Comparison of ENCODE assay signal across 11 mouse cellular contexts in genomic region chr8:122291549-122291948, GRCm38 (mm10). TPM values are rescaled to one million over a fixed set of nuclear protein-coding genes. Genes with fewer than 3 reads are reported as not detected.
DNase-seq lines count a peak whose midpoint lies in the region; ATAC-seq and TF ChIP-seq lines count a peak whose summit lies in the region.
"Had no signal": no experiment of that assay in that cellular context is flagged by ENCODE, and none has a peak within 500 bp of the region (broad histone marks: within the 10 kb centered on the region; RNA-seq: fewer than 3 reads in every experiment).

No protein-coding gene starts in this region.

- H3K27me3 ChIP-seq in heart, embryonic 13.5 days (replicated peaks): no peaks in the 10 kb centered on the region
- no peaks in the 10 kb centered on the region for H3K27me3 ChIP-seq in MEL (ENCODE audit: control insufficient read depth in 1 of 2, insufficient read depth in 2 of 2, low read length in 2 of 2)
- H3K27me3 ChIP-seq in hindbrain, embryonic 15.5 days: no peaks in the 10 kb centered on the region
- H3K27me3 ChIP-seq in midbrain, embryonic 13.5 days: peaks cover 11% of the 10 kb centered on the region
- no peaks in the 10 kb centered on the region for H3K27me3 ChIP-seq in lung, postnatal 0 days (replicated peaks; ENCODE audit: insufficient read depth, low read length)

- no peak for DNase-seq in heart, postnatal 36 days
- DNase-seq in MEL (ENCODE audit: low read depth, low spot score): no peak
- DNase-seq in cerebellum, adult 9-11 months: no peak
- no peak for DNase-seq in lung, postnatal 0 days (ENCODE audit: low spot score)
- no peak for DNase-seq in adrenal gland, postnatal 10 days
- DNase-seq: gastrocnemius, postnatal 36 days; lung, postnatal 36 days had no signal

- intact Hi-C loops in heart, postnatal 36 days (cut with DNase I): no loop called here

- no peak for TF ChIP-seq EP300 in MEL (IDR thresholded peaks at IDR 0.05; ENCODE audit: low read depth in 1 of 2, low read length in 2 of 2)
- TF ChIP-seq EP300 in lung, postnatal 0 days (IDR thresholded peaks at IDR 0.05): no peak

- TF ChIP-seq CTCF in MEL (IDR thresholded peaks at IDR 0.05 in 2 of 3, conservative IDR thresholded peaks at IDR 0.05 in 1 of 3; ENCODE audit: control insufficient read depth in 1 of 3, insufficient read depth in 1 of 3, low read depth in 2 of 3, low read length in 3 of 3, poor library complexity in 1 of 3, severe bottlenecking in 1 of 3): no peak
- no peak; the same call in 1 of the 2 replicates for TF ChIP-seq CTCF in lung, postnatal 0 days (IDR thresholded peaks at IDR 0.05)

- H3K27ac ChIP-seq in heart, embryonic 13.5 days (replicated peaks): peak overlapping the region; percentile 96
- peak overlapping the region; percentile 95 for H3K27ac ChIP-seq in MEL (ENCODE audit: control insufficient read depth, low read depth, low read length)
- H3K27ac ChIP-seq in hindbrain, embryonic 15.5 days (replicated peaks): 0 out of 2 replicates have a peak overlapping the region, but pooled peaks have one; percentile 8
- H3K27ac ChIP-seq in midbrain, embryonic 13.5 days: peak overlapping the region; percentile 58
- no peak overlapping the region for H3K27ac ChIP-seq in lung, postnatal 0 days (ENCODE audit: low read length)
- H3K27ac ChIP-seq: kidney, postnatal 0 days had no signal

- peak overlapping the region; percentile 46 for H3K4me2 ChIP-seq in heart, embryonic 13.5 days
- no peak overlapping the region for H3K4me2 ChIP-seq in hindbrain, embryonic 15.5 days
- H3K4me2 ChIP-seq in midbrain, embryonic 13.5 days (replicated peaks): no peak overlapping the region
- no peak overlapping the region for H3K4me2 ChIP-seq in lung, postnatal 0 days (replicated peaks; ENCODE audit: low read depth, low read length)

- TF ChIP-seq RAD21 in MEL (IDR thresholded peaks at IDR 0.05; ENCODE audit: low read depth, low read length): no peak

- H3K4me3 ChIP-seq in heart, embryonic 13.5 days: peak overlapping the region; percentile 8; the same call in 1 of the 2 replicates
- no peak overlapping the region for H3K4me3 ChIP-seq in MEL (ENCODE audit: control insufficient read depth in 1 of 2, insufficient read depth in 1 of 2, low read depth in 2 of 2, low read length in 2 of 2)
- H3K4me3 ChIP-seq in hindbrain, embryonic 15.5 days: no peak overlapping the region
- no peak overlapping the region for H3K4me3 ChIP-seq in midbrain, embryonic 13.5 days (replicated peaks)
- no peak overlapping the region for H3K4me3 ChIP-seq in lung, postnatal 0 days (ENCODE audit: low read depth, low read length)

- peaks cover 37% of the 10 kb centered on the region for H3K36me3 ChIP-seq in heart, embryonic 13.5 days
- peaks cover 2 to 82% of the 10 kb centered on the region in 2 experiments; a peak in 3 of 4 replicates for H3K36me3 ChIP-seq in MEL (ENCODE audit: control insufficient read depth in 1 of 2, insufficient read depth in 2 of 2, low read length in 2 of 2)
- no peaks in the 10 kb centered on the region for H3K36me3 ChIP-seq in hindbrain, embryonic 15.5 days
- no peaks in the 10 kb centered on the region for H3K36me3 ChIP-seq in midbrain, embryonic 13.5 days
- H3K36me3 ChIP-seq in lung, postnatal 0 days (ENCODE audit: insufficient read depth, low read length): no peaks in the 10 kb centered on the region

- H3K9ac ChIP-seq in heart, embryonic 13.5 days: peak overlapping the region; percentile 71
- no peak overlapping the region; the same call in 1 of the 2 replicates for H3K9ac ChIP-seq in MEL (ENCODE audit: control insufficient read depth, low read depth, low read length, poor library complexity, severe bottlenecking)
- H3K9ac ChIP-seq in hindbrain, embryonic 15.5 days: no peak overlapping the region
- peak overlapping the region; percentile 3; the same call in 1 of the 2 replicates for H3K9ac ChIP-seq in midbrain, embryonic 13.5 days (replicated peaks)
- H3K9ac ChIP-seq in lung, postnatal 0 days (replicated peaks; ENCODE audit: low read depth): no peak overlapping the region

- 52% methylated on average over 10 of the region's 10 CpGs for WGBS in heart, embryonic 13.5 days
- 32% methylated on average over 10 of the region's 10 CpGs for WGBS in hindbrain, embryonic 15.5 days
- WGBS in midbrain, embryonic 13.5 days: 30% methylated on average over 10 of the region's 10 CpGs
- 73% methylated on average over 10 of the region's 10 CpGs for WGBS in lung, postnatal 0 days

- peaks cover 88% of the 10 kb centered on the region for H3K79me2 ChIP-seq in MEL (ENCODE audit: control insufficient read depth, insufficient read depth, low read length, poor library complexity)

- H3K4me1 ChIP-seq in heart, embryonic 13.5 days: peaks cover 100% of the 10 kb centered on the region
- H3K4me1 ChIP-seq in MEL (ENCODE audit: control insufficient read depth in 1 of 2, insufficient read depth in 2 of 2, low read length in 2 of 2): peaks cover 19 to 95% of the 10 kb centered on the region in 2 experiments
- H3K4me1 ChIP-seq in hindbrain, embryonic 15.5 days (replicated peaks): peaks cover 32% of the 10 kb centered on the region
- H3K4me1 ChIP-seq in midbrain, embryonic 13.5 days (replicated peaks): peaks cover 73% of the 10 kb centered on the region
- H3K4me1 ChIP-seq in lung, postnatal 0 days (ENCODE audit: insufficient read depth, low read depth, low read length): peaks cover 4% of the 10 kb centered on the region; the same call in 1 of the 2 replicates

- no peak for ATAC-seq in heart, embryonic 13.5 days (ENCODE audit: extremely low read depth, insufficient number of reproducible peaks, low FRiP score, low TSS enrichment)
- no peak for ATAC-seq in hindbrain, embryonic 15.5 days (ENCODE audit: low FRiP score, low read depth)
- ATAC-seq in midbrain, embryonic 13.5 days: peak; percentile 21; the same call in 1 of the 2 replicates
- ATAC-seq in lung, postnatal 0 days: no peak

- no peak for TF ChIP-seq POLR2A in MEL (IDR thresholded peaks at IDR 0.05; ENCODE audit: control insufficient read depth in 1 of 2, insufficient read depth in 1 of 2, low read depth in 1 of 2, low read length in 2 of 2, poor library complexity in 1 of 2)

- H3K9me3 ChIP-seq in heart, embryonic 13.5 days: no peaks in the 10 kb centered on the region
- H3K9me3 ChIP-seq in MEL (replicated peaks; ENCODE audit: insufficient read depth, low read length): no peaks in the 10 kb centered on the region
- H3K9me3 ChIP-seq in hindbrain, embryonic 15.5 days: no peaks in the 10 kb centered on the region
- H3K9me3 ChIP-seq in midbrain, embryonic 13.5 days: no peaks in the 10 kb centered on the region
- H3K9me3 ChIP-seq in lung, postnatal 0 days (ENCODE audit: low read length): no peaks in the 10 kb centered on the region

TF ChIP-seq in MEL, 35 proteins besides CTCF, POLR2A, EP300 and RAD21:
- no peak for TF ChIP-seq USF2 (IDR thresholded peaks at IDR 0.05; ENCODE audit: borderline replicate concordance in 1 of 2, insufficient read depth in 1 of 2, low read depth in 1 of 2, low read length in 2 of 2)
- TF ChIP-seq SIN3A (IDR thresholded peaks at IDR 0.05; ENCODE audit: low read length): 0 out of 2 replicates have a peak, but pooled peaks have one; percentile 11
TF ChIP-seq in MEL: peak in this region for 1.

RNA-seq across cellular contexts. Expression of gene Zfpm1, which starts 9.6 kb away (rescaled TPM):
- polyA plus RNA-seq in heart, embryonic 13.5 days (2015; fragmentation: Nextera tagmentation; extraction: Ambion mirVana): 3.8 TPM in 2 replicates
- 10 to 100 TPM; 23.1 to 30.0 TPM for total RNA-seq in heart, postnatal 36 days (2021)
- total RNA-seq in MEL (2012; rRNA removed): 104 and 133 TPM in 2 replicates
- polyA plus RNA-seq in MEL (2012; ENCODE audit: insufficient read depth in 1 of 2, insufficient read length in 2 of 2, low read depth in 1 of 2, low replicate concordance in 2 of 2, missing spikeins in 1 of 2): 100 to 1,000 TPM; 260 to 343 TPM
- 1.4 and 2.3 TPM in 2 replicates for polyA plus RNA-seq in hindbrain, embryonic 15.5 days (2015; fragmentation: Nextera tagmentation; extraction: Ambion mirVana)
- 1.5 and 2.1 TPM in 2 replicates for polyA plus RNA-seq in midbrain, embryonic 13.5 days (2015; fragmentation: Nextera tagmentation; extraction: Ambion mirVana)
- polyA plus RNA-seq in lung, postnatal 0 days (2015; fragmentation: Nextera tagmentation; extraction: Ambion mirVana): 1.5 and 1.7 TPM in 2 replicates
- 10 to 100 TPM; 27.2 to 29.0 TPM for total RNA-seq in adrenal gland, postnatal 10 days (2021)

Comparison
In these comparisons a context has a peak if more than half of its experiments do, and no peak if none do; other contexts are left out.
1. H3K9ac ChIP-seq: peak in heart, embryonic 13.5 days (single experiment) and midbrain, embryonic 13.5 days (single experiment); none in MEL (single experiment), hindbrain, embryonic 15.5 days (single experiment) and lung, postnatal 0 days (single experiment).
2. RNA of gene Zfpm1, which starts 9.6 kb away (polyA plus RNA-seq): 260 to 343 TPM in MEL; 3.8 TPM in heart, embryonic 13.5 days, 1.4 to 2.3 TPM in hindbrain, embryonic 15.5 days, 1.5 to 2.1 TPM in midbrain, embryonic 13.5 days and 1.5 to 1.7 TPM in lung, postnatal 0 days; every median in the first group is over 10 times any median in the second.